Mouse (Mus musculus): ENCODE measurements at regions not wholly inside any gene's neighbourhood (a gene's known extent, or its start where the extent isn't known, plus 50 kb on each side); places are given as distances from the start of the nearest gene placed in this dataset.
"Not testable (repeated sequence)": the region's sequence is repeated elsewhere in the genome, so short reads cannot be mapped to it uniquely, and the experiment has no call there.

GRCm38 (mm10) chr13:28839084-28839483 lies 114.4 kb downstream of the Sox4 start:
- no peak for ATAC-seq (ENCODE audit: borderline replicate concordance, extremely low read depth, low FRiP score, low TSS enrichment)
- H3K4me2 ChIP-seq, result no peak overlapping the region
- no peaks in the 10 kb centered on the region for H3K36me3 ChIP-seq
- H3K4me3 ChIP-seq, result no peak overlapping the region
- H3K27ac ChIP-seq, result 0 out of 2 replicates have a peak overlapping the region, but pooled peaks have one; percentile 25
- peaks cover 19% of the 10 kb centered on the region for H3K4me1 ChIP-seq
- 20% methylated on average over 6 of the region's 6 CpGs for WGBS
- H3K27me3 ChIP-seq, result no peaks in the 10 kb centered on the region
- H3K9ac ChIP-seq, result no peak overlapping the region; the same call in 1 of the 2 replicates
- no peaks in the 10 kb centered on the region for H3K9me3 ChIP-seq

GRCm38 (mm10) chr13:28838216-28838615 lies 115.3 kb downstream of the Sox4 start:
- Histone ChIP-seq H3K36me3 (no peaks in the 10 kb centered on the region), H3K4me3 (no peak overlapping the region), H3K4me1 (peaks cover 18% of the 10 kb centered on the region), H3K9me3 (no peaks in the 10 kb centered on the region), H3K9ac (no peak overlapping the region), H3K4me2 (no peak overlapping the region), H3K27me3 (no peaks in the 10 kb centered on the region), H3K27ac (peak overlapping the region; percentile 25)
- WGBS, result 62% methylated on average over 3 of the region's 3 CpGs
- ATAC-seq (ENCODE audit: borderline replicate concordance, extremely low read depth, low FRiP score, low TSS enrichment), result no peak; the same call in 1 of the 2 replicates

GRCm38 (mm10) chr13:28837196-28837595 lies 116.3 kb downstream of the Sox4 start:
- H3K9me3 ChIP-seq; ATAC-seq (ENCODE audit: borderline replicate concordance, extremely low read depth, low FRiP score, low TSS enrichment); H3K4me3 ChIP-seq; H3K36me3 ChIP-seq; H3K9ac ChIP-seq; H3K27me3 ChIP-seq; H3K4me2 ChIP-seq; H3K27ac ChIP-seq: not testable (repeated sequence)
- 98% methylated on average over 3 of the region's 3 CpGs for WGBS
- peaks cover 24% of the 10 kb centered on the region for H3K4me1 ChIP-seq

GRCm38 (mm10) chr13:28833700-28834065 lies 119.8 kb downstream of the Sox4 start:
- no peaks in the 10 kb centered on the region for H3K9me3 ChIP-seq
- no peak for ATAC-seq (ENCODE audit: borderline replicate concordance, extremely low read depth, low FRiP score, low TSS enrichment)
- H3K4me1 ChIP-seq, result peaks cover 20% of the 10 kb centered on the region
- WGBS, result 91% methylated on average over 1 of the region's 1 CpGs
- no peaks in the 10 kb centered on the region for H3K36me3 ChIP-seq
- H3K9ac ChIP-seq, result no peak overlapping the region
- H3K27me3 ChIP-seq, result no peaks in the 10 kb centered on the region
- H3K27ac ChIP-seq, result 0 out of 2 replicates have a peak overlapping the region, but pooled peaks have one; percentile 24
- H3K4me3 ChIP-seq, result no peak overlapping the region
- H3K4me2 ChIP-seq, result peak overlapping the region; percentile 15; the same call in 1 of the 2 replicates

GRCm38 (mm10) chr13:28832855-28833699 lies 120.4 kb downstream of the Sox4 start:
- Histone ChIP-seq H3K4me1 (peaks cover 20% of the 10 kb centered on the region), H3K36me3 (no peaks in the 10 kb centered on the region), H3K4me2 (peak overlapping the region; percentile 15), H3K9ac (no peak overlapping the region), H3K27me3 (no peaks in the 10 kb centered on the region), H3K27ac (peak overlapping the region; percentile 24; the same call in 1 of the 2 replicates), H3K4me3 (no peak overlapping the region), H3K9me3 (no peaks in the 10 kb centered on the region)
- 23% methylated on average over 12 of the region's 12 CpGs for WGBS
- ATAC-seq (ENCODE audit: borderline replicate concordance, extremely low read depth, low FRiP score, low TSS enrichment), result peak; percentile 71; the same call in 1 of the 2 replicates

- Histone ChIP-seq H3K27ac (no peak overlapping the region), H3K9ac (no peak overlapping the region), H3K4me1 (peaks cover 3% of the 10 kb centered on the region; the same call in 1 of the 2 replicates), H3K36me3 (no peaks in the 10 kb centered on the region), H3K27me3 (no peaks in the 10 kb centered on the region), H3K4me3 (no peak overlapping the region), H3K4me2 (no peak overlapping the region), H3K9me3 (no peaks in the 10 kb centered on the region)
- WGBS, result 90% methylated on average over 7 of the region's 7 CpGs
- no peak for ATAC-seq (ENCODE audit: borderline replicate concordance, extremely low read depth, low FRiP score, low TSS enrichment)
Observed at GRCm38 (mm10) chr13:28826284-28826683, 127.2 kb downstream of the Sox4 start.

- Histone ChIP-seq H3K9ac (no peak overlapping the region), H3K4me3 (no peak overlapping the region), H3K27ac (no peak overlapping the region), H3K36me3 (no peaks in the 10 kb centered on the region), H3K27me3 (no peaks in the 10 kb centered on the region), H3K4me1 (peaks cover 6% of the 10 kb centered on the region; the same call in 1 of the 2 replicates), H3K9me3 (no peaks in the 10 kb centered on the region), H3K4me2 (no peak overlapping the region)
- WGBS, result 48% methylated on average over 11 of the region's 11 CpGs
- ATAC-seq (ENCODE audit: borderline replicate concordance, extremely low read depth, low FRiP score, low TSS enrichment), result no peak
Observed at GRCm38 (mm10) chr13:28823985-28824384, 129.5 kb downstream of the Sox4 start.

- no peaks in the 10 kb centered on the region for H3K36me3 ChIP-seq
- H3K4me1 ChIP-seq, result peaks cover 6% of the 10 kb centered on the region; the same call in 1 of the 2 replicates
- H3K27me3 ChIP-seq, result no peaks in the 10 kb centered on the region
- no peak overlapping the region for H3K9ac ChIP-seq
- no peak for ATAC-seq (ENCODE audit: borderline replicate concordance, extremely low read depth, low FRiP score, low TSS enrichment)
- no peak overlapping the region for H3K4me3 ChIP-seq
- no peaks in the 10 kb centered on the region for H3K9me3 ChIP-seq
- no peak overlapping the region for H3K4me2 ChIP-seq
- no peak overlapping the region for H3K27ac ChIP-seq
- 68% methylated on average over 9 of the region's 9 CpGs for WGBS
Observed at GRCm38 (mm10) chr13:28823311-28823880, 130.1 kb downstream of the Sox4 start.

GRCm38 (mm10) chr13:28820868-28821533 lies 132.5 kb downstream of the Sox4 start:
- Histone ChIP-seq H3K4me3 (no peak overlapping the region), H3K4me1 (peaks cover 6% of the 10 kb centered on the region; the same call in 1 of the 2 replicates), H3K4me2 (no peak overlapping the region), H3K27ac (no peak overlapping the region), H3K9me3 (no peaks in the 10 kb centered on the region), H3K9ac (no peak overlapping the region), H3K27me3 (no peaks in the 10 kb centered on the region), H3K36me3 (no peaks in the 10 kb centered on the region)
- ATAC-seq (ENCODE audit: borderline replicate concordance, extremely low read depth, low FRiP score, low TSS enrichment), result no peak
- WGBS, result 57% methylated on average over 15 of the region's 15 CpGs

- Histone ChIP-seq H3K4me3 (no peak overlapping the region), H3K36me3 (no peaks in the 10 kb centered on the region), H3K4me2 (no peak overlapping the region), H3K9ac (no peak overlapping the region), H3K9me3 (no peaks in the 10 kb centered on the region), H3K27ac (no peak overlapping the region), H3K27me3 (no peaks in the 10 kb centered on the region), H3K4me1 (peaks cover 31% of the 10 kb centered on the region)
- ATAC-seq (ENCODE audit: borderline replicate concordance, extremely low read depth, low FRiP score, low TSS enrichment), result no peak
- WGBS, result 56% methylated on average over 4 of the region's 4 CpGs
Observed at GRCm38 (mm10) chr13:28814127-28814526, 139.4 kb downstream of the Sox4 start.

GRCm38 (mm10) chr13:28811667-28812575 lies 141.6 kb downstream of the Sox4 start:
- Histone ChIP-seq H3K4me2 (no peak overlapping the region), H3K9ac (no peak overlapping the region), H3K27ac (no peak overlapping the region), H3K4me1 (peaks cover 31% of the 10 kb centered on the region), H3K36me3 (no peaks in the 10 kb centered on the region), H3K4me3 (no peak overlapping the region), H3K9me3 (no peaks in the 10 kb centered on the region), H3K27me3 (no peaks in the 10 kb centered on the region)
- ATAC-seq (ENCODE audit: borderline replicate concordance, extremely low read depth, low FRiP score, low TSS enrichment), result no peak
- WGBS, result 41% methylated on average over 12 of the region's 12 CpGs
